Mouse (Mus musculus) olfactory bulb, adult 2 months (tissue): ENCODE data around the gene A3galt2.

ENCODE experiments used
- CTCF ChIP-seq: fragments of 200-500 bp; IDR thresholded peaks from 2 replicates; pipeline ENCODE4 v1.5.1; 2012; ENCODE audit warnings: low read depth, mild to moderate bottlenecking, low read length, moderate library complexity; ENCODE audit not compliant: insufficient read depth
- POLR2A ChIP-seq: fragments of 200-500 bp; IDR thresholded peaks from 2 replicates; pipeline ENCODE4 v1.6.1; 2012; ENCODE audit warnings: mild to moderate bottlenecking, low read depth, low read length, moderate library complexity; ENCODE audit not compliant: insufficient read depth

DNA sequence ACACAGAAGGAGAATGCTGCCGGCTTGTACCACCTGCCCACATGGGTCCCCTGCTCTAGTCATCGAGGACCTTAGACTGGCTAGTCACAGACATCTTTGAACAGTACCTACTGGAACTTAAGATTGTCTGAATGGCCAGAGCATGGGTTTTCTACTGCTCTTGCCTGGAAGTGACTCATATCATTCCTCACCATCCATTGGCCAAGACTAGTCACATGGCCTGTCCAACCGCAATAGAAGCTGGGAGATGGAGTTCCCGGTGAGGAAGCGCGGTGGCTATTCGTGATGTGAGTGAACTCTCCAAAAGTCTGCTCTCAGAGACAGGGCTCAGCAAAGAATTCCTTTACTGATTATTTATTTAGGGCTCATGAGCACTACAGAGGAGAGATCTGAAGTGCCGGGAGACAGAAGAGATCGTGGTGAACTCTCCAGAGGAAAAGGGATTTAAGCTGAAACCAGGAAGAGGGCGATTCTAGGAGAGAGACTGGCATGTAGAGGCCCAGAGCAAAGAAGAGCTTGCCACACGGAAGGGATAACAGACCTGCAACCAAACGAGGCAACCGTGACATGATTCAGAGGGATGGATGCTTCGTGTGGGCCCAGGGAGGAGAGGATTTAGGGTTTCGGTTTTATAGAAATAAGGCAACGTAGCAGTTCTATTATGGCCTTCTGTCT, 56.4 kb downstream of the A3galt2 start:
- TF ChIP-seq CTCF (no peak), POLR2A (no peak)
